Mouse (Mus musculus) skeletal muscle tissue, adult 2 months (tissue): ENCODE results near the gene Aoc3.
"Not testable (repeated sequence)": the region's sequence is repeated elsewhere in the genome, so short reads cannot be mapped to it uniquely, and the experiment has no call there.

ENCODE experiments used
- DNase-seq: peaks from one replicate; pipeline ENCODE4 v3.0.0-alpha.2; 2012; ENCODE audit warnings: low read depth, low spot score

Gene Aoc3

GRCm38 (mm10) chr11:101330371-101330924, at the start of gene Aoc3:
TSS of gene Aoc3 (plus strand) at chr11:101330605.
- DNase-seq: peak; percentile 41

GRCm38 (mm10) chr11:101280837-101281236, 49.6 kb upstream of the Aoc3 start:
- no peak for DNase-seq

- no peak for DNase-seq
Measured at GRCm38 (mm10) chr11:101282896-101283295, 47.5 kb upstream of the Aoc3 start.

GRCm38 (mm10) chr11:101283805-101284204, 46.6 kb upstream of the Aoc3 start:
- DNase-seq: no peak

GRCm38 (mm10) chr11:101287306-101287705, 43.1 kb upstream of the Aoc3 start:
- DNase-seq: no peak

GRCm38 (mm10) chr11:101291231-101291630, 39.2 kb upstream of the Aoc3 start:
- no peak for DNase-seq

- no peak for DNase-seq
Measured at GRCm38 (mm10) chr11:101295191-101295590, 35.2 kb upstream of the Aoc3 start.

GRCm38 (mm10) chr11:101300881-101301280, 29.5 kb upstream of the Aoc3 start:
- no peak for DNase-seq

- DNase-seq: no peak
Measured at GRCm38 (mm10) chr11:101301299-101302003, 29.0 kb upstream of the Aoc3 start.

GRCm38 (mm10) chr11:101302004-101302798, 28.2 kb upstream of the Aoc3 start, which contains the start of gene Becn1:
TSS of gene Becn1 (minus strand) at chr11:101302286.
- DNase-seq: peak; percentile 94

GRCm38 (mm10) chr11:101307744-101308143, 22.7 kb upstream of the Aoc3 start:
- no peak for DNase-seq

- no peak for DNase-seq
Measured at GRCm38 (mm10) chr11:101311083-101311482, 19.3 kb upstream of the Aoc3 start.

GRCm38 (mm10) chr11:101312150-101312549, 18.3 kb upstream of the Aoc3 start:
- DNase-seq: no peak

- no peak for DNase-seq
Measured at GRCm38 (mm10) chr11:101314567-101314966, 15.8 kb upstream of the Aoc3 start.

- DNase-seq: no peak
Measured at GRCm38 (mm10) chr11:101315082-101315650, 15.2 kb upstream of the Aoc3 start.

- DNase-seq: peak; percentile 85
Measured at GRCm38 (mm10) chr11:101315665-101316500, 14.5 kb upstream of the Aoc3 start, which contains the start of gene Psme3. TSS of gene Psme3 (plus strand) at chr11:101316213.

- DNase-seq: no peak
Measured at GRCm38 (mm10) chr11:101316501-101316917, 13.9 kb upstream of the Aoc3 start.

- no peak for DNase-seq
Measured at GRCm38 (mm10) chr11:101323609-101324008, 6.8 kb upstream of the Aoc3 start.

GRCm38 (mm10) chr11:101324763-101325162, 5.6 kb upstream of the Aoc3 start, which contains the start of gene Aoc2:
TSS of gene Aoc2 (plus strand) at chr11:101325063.
- DNase-seq: no peak

- not testable (repeated sequence) for DNase-seq
Measured at GRCm38 (mm10) chr11:101325201-101325600, 5.2 kb upstream of the Aoc3 start.

- no peak for DNase-seq
Measured at GRCm38 (mm10) chr11:101326147-101326546, 4.3 kb upstream of the Aoc3 start.
